Mouse (Mus musculus): ENCODE data around the gene E330017A01Rik.
A peak's percentile ranks its signal among the peaks of the same experiment; 100 is the strongest.
"Not testable (repeated sequence)": the region's sequence is repeated elsewhere in the genome, so short reads cannot be mapped to it uniquely, and the experiment has no call there.

Gene E330017A01Rik

DNA sequence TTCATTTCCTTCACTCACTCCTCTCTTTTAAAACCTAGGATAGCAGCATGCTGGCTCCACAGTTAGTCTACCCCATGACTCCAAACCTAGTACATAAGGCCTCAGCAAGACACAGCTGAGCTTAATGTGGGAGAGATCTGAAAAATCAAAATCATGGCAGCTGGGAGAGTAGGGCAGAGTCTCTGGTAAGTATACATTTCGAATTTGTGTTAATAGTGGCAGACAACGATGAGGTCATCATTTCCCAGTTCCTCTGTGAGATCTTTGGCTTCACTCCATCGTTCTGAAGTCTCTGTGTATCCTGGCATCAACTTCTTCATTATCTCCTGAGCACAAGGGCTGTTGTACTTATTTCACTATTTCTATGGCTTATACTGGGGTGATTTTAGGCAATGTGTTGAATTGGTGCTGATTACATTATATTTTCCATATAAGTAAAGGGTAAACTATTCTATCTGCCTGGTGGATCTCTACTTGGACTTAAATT is at the start of gene E330017A01Rik:
E330017A01Rik (minus strand) TSS at position 51 of the 487 bp plus-strand sequence.
- DNase-seq (ENCODE audit: low spot score in 2 of 2): no peak

DNA sequence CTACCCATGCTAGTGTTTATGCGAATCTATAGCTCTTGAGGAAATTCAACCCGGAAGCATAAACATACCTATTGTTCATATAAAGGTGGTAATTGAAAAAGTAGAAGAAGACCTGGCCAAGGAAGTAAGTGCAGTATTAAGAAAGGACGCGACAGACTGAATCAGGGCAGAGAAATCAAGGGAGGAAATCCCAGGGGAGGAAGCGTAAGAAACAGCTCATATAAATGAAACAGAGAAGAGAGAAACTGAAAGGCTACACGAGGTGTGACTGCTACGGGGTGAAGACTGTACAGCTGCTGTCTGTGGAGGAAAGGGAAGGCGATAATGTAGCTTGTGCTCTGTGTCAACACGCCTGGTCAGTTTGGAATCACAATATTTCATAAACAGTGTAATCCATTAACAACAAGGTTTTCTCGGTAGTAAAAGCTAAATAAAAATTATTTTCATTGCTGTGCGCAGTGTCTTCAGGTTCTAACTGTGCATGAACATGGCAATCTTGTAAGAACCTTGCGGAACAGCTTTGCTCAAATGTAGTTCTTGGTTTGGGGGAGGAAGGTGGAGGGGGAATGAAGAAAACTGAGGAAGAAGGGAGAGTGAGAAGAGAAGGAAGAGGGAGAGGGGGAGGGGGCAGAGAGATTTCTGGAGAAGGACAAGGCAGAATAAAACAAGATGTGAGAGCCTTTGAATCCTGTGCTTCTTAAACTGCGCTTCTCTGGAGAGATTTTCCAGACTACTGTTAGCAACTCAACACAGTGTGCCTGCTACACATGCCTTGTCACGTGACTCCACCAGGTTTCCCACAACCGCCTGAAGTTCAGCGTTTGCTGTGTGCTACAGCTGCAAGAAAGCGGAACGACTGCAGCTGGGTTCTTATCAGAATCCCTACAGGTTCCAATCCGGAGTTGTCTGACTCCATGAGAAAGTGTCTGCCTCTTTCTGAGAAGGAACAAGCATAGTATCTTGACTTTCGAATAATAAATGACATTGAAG is 47.3 kb upstream of the E330017A01Rik start:
- DNase-seq (ENCODE audit: low spot score in 2 of 2): no peak

DNA sequence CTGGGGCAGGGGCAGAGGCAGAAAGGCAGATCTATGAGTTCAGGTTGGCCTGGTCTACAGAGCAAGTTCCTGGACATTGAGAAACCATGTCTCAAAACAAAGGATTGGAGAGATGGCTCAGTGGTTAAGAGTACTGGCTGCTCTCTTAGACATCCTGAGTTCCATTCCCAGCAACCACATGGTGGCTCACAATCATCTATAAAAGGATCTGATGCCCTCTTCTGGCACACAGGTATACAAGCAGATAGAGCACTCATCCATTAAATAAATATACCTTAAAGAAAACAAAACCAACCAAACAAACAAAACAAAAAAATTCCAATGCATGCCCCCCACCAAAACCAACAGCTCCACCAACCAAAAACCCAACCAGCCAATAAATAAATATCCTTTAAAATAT is 46.0 kb upstream of the E330017A01Rik start:
- DNase-seq (ENCODE audit: low spot score in 2 of 2): no peak

DNA sequence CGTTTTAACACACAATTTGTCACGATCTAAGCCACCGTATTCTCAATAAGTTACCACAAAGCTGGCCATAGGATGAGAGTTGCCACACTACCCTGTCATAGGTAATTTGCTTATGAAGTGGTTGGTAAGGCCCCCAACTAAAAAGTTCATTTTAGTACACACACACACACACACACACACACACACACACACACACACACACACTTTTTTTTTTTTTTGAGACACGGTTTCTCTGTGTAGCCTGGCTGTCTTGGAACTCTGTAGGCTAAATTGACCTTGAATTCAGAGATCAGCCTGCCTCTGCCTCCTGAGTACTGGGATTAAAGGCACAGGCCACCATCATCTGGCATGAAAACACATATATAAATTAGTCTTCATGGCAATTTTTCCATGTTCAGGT is 45.4 kb upstream of the E330017A01Rik start:
- DNase-seq (ENCODE audit: low spot score in 2 of 2): no peak

DNA sequence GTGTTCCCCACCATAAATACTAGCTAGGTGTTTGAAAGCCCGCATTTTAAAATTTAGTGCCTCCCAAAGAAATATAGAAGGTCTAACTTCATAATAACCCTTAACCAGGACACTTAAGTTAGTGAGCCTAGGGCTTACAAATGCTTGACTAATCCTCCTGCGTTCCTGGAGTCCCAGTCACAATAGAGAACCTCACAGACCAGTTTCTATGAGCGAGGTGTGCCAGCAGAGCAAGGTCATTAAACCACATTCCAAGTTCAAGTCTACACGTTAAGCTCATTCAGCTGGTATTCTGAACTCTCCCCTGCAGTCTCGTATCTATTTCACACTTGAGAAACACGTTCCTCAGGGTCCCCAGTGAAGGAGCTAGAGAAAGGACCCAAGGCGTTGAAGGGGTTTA is 44.3 kb upstream of the E330017A01Rik start:
- DNase-seq (ENCODE audit: low spot score in 2 of 2): no peak

DNA sequence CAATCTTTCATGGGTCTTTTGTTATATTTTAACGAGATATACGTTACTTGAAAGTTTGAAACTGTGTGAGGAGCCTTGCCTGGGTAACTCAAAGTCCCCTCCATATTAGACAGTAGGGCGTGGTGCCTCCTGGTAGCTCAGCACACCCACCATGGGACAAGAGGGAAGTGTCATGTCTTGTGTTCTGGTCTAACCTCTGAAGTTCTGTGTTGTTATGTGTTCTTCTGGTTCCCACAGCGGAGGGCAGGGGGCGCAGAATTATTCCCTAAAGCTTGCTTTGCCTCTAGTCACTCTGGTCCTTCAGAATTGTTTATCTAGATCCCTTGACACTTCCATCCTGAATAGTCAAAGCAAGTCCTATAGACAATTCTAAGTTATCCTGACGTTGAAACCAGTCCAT is 43.5 kb upstream of the E330017A01Rik start:
- DNase-seq (ENCODE audit: low spot score in 2 of 2): no peak

DNA sequence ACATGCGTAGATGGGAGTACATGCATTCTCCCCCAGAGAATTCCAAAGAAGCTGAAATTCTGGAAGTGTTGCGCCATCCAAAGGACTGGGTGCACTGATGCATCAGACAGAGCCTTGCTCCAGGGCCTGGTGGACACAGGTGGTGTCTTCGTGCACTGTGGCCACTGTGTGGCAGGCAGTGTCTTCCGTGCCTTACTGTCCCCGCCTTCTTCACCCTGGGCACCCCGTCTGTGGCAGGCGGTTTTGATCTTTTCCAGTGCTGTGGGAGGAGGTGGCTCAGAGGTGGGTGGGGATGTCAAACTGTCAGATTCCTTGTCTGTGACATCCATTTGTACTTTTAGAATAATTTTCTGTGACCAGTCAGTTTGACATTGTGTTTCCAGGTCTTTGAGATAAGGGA is 40.1 kb upstream of the E330017A01Rik start:
- DNase-seq (ENCODE audit: low spot score in 2 of 2): no peak

DNA sequence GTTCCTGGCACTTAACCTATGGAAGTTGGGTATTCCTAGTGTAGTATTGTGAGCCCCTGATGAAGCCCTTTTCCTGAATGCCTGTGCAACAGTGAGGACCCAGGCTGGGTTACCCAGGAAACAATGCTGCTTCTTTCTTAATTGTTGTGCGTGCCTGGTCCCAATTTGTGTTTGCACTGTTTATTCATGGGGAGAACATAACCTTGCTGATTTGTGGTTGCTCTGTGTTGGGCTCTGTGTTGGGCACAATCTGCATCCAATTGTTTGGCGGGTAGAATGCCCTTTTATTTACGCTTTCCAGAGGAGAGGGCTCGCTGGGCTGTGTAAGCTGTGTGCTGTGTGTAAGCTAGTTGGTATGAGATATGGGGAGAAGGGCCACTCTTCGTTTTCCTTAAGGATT is 39.0 kb upstream of the E330017A01Rik start:
- DNase-seq (ENCODE audit: low spot score in 2 of 2): no peak

DNA sequence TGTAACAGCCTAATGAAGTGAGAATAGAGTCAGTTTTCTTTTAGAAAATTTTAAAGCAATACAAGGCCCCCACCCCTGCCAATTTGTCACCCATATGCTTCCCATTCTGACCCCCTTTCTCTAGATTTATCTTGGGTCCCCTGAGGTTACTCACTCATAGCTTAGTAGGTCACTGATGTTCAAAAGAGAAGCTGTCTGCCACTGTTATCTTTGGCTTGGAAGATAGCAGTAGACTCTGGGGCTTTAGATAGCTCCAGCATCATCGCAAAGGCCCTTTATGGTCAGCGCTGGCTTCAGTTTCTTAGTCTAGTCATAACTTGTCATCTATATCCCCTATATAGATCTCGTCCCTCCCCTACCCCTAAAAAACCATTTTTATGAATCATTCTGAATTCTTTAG is 38.1 kb upstream of the E330017A01Rik start:
- DNase-seq (ENCODE audit: low spot score in 2 of 2): no peak

DNA sequence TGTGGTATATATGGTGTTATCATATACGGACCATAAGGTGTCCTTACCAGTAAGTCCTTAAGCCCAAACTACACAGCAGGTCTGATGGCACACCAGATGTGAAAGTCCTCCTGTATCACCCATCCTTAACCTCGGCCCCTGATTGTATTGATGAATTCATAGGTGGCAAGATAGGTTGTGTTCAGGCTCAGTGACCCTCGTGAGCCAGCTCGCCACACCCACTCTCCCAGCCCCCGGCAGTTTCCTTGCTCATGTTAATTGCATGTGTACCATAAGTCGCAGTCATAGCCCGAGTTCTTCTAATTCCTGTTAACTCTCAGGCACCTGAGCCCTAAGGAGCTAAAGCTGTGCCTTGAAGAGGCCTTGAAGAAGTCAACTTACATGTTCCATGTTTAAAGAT is 37.6 kb upstream of the E330017A01Rik start:
- DNase-seq (ENCODE audit: low spot score in 2 of 2): no peak

DNA sequence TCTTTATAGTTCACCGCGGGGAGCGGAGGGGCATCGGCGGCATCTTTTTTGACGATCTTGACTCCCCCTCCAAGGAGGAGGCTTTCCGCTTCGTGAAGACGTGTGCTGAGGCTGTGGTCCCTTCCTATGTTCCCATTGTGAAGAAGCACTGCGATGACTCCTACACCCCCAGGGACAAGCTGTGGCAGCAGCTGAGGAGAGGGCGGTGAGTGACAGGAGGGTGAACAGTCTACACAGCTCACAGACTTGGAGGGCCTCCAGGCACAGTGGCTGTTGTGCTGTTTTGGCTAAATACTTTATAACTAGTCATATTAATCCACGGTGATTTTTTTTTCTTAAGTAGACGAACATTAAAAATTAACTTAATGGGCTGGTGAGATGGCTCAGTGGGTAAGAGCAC is 36.7 kb upstream of the E330017A01Rik start:
- no peak for DNase-seq (ENCODE audit: low spot score in 2 of 2)

DNA sequence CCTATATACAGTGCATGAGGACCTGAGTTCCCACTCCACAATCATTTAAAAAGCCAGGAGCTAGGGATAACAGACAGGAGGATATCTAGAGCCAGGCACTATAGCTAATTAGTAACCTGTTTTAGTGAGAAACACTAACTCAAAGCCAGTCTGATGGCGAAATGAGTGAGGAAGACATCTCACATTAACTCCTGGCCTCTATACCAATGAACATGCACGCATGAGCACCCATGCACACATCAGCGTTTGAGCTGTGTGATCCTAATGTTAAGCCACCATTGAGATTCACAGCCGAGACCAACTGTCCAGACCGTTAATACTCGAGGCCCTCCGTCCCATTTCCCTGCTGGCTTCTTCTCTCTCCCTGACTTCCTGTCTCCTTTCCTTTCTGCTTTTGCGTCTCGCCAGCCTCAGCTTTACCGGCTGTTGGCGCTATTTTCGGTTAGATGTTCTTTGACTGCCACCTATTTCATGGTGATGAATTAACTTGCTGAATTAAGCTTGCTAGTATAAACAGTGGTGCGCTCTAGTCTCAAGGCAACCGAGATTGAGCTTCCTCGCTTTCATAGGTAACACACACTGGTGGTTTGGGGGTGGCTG is 35.4 kb upstream of the E330017A01Rik start:
- no peak for DNase-seq (ENCODE audit: low spot score in 2 of 2)

DNA sequence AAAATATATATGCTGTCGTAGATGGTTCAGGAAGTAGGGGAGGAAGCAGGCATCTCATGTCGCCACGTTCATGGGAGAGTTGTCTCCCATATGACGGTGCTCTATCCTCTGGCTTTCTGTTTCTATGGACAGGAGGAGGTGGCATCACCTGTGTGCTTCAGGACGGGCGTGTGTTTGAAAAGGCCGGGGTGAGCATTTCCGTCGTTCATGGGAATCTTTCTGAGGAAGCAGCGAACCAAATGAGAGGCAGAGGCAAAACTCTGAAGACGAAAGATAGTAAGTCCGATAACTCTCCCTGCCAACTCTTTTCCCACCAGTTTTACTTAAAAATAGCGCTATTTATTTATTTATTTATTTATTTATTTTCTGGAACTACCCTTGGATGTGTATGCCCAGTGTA is 33.9 kb upstream of the E330017A01Rik start:
- DNase-seq (ENCODE audit: low spot score in 2 of 2): no peak

DNA sequence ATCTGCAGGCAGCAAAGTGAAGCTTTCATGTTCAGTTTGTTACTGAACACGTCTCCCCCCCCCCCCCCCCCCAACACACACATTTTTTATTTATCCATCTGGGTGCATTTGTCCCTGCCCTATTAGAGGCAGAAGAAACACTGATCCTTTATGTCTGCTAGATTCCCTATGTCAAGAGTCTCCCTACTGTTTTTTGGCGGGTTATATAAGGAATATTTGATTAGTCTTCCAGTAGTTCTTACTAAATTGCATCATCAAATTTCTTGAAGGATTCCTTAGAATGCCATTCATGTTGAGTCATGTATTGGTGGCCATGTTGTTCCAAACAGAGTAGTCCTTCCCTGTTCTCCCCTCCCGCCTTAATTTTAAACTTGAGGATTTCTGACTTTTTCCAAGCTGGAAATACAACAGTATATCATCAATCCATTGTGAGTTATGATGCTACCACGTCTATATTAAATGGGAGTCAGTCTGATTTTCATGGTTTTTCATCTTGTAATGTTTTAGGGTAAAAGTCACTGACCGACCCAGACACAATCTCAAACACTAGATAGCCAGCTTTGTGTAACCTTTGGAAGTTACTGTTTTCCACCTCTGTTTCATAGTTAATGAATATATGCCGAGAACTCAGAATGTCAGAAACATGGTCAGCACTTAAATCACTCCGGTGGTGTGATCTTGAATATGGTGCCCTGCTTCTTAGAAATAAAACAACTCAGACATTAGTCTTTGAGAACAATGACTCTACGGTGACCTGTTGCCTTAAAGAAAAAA is 32.9 kb upstream of the E330017A01Rik start:
- no peak for DNase-seq (ENCODE audit: low spot score in 2 of 2)

DNA sequence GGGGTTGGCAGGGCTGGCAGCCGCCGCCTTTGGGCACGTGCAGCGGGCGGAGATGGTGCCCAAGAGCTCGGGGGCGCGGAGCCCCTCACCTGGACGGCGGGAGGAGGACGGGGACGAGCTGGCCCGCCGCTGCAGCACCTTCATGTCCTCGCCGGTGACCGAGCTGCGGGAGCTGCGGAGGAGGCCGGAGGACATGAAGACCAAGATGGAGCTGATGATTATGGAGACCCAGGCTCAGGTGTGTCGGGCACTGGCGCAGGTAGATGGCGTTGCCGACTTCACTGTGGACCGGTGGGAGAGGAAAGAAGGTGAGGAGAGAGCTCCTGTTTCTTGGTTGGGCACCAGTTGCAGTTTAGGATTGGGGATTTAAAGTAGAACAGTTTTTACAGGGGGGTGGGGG is 32.1 kb upstream of the E330017A01Rik start:
- no peak for DNase-seq (ENCODE audit: low spot score in 2 of 2)

DNA sequence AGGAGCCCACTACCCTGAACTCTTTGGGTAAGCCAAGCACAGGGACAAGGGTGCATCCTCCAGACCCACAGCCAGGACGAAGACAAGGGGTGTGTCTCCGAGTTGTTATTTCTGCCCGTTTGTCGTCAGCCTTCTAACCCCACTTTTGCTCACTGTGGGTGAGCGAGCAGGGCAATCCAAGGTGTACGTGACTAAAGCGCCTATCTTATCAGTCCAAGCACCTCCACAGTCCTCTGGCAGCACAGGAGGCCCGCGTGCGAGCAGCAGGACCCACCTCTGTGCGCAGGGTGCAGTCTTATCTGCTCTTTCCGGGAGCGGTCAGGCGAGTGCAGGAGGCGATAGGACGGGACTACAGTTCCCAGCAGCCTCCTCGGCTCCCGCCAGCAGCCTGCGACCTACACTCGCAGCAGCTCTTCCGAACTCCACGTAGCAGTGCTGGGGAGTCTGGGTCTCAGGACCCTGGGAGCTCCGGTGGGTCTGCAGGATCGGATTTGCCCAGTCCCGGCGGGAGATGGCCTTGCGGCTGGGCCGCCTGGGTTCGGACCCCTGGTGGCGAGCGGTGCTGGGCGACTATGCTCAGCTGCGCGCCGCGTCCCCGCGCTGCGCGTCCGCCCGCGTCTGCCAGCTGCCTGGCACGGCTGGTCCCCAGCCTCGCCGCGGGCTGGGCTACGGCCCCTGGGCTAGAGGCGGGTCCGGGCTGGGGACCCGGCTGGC is 31.5 kb upstream of the E330017A01Rik start, which contains the start of gene Cpox:
Cpox (plus strand) TSS at position 376 of the 714 bp plus-strand sequence.
- peak; percentile 61 to 81 for DNase-seq (ENCODE audit: low spot score in 2 of 2)

DNA sequence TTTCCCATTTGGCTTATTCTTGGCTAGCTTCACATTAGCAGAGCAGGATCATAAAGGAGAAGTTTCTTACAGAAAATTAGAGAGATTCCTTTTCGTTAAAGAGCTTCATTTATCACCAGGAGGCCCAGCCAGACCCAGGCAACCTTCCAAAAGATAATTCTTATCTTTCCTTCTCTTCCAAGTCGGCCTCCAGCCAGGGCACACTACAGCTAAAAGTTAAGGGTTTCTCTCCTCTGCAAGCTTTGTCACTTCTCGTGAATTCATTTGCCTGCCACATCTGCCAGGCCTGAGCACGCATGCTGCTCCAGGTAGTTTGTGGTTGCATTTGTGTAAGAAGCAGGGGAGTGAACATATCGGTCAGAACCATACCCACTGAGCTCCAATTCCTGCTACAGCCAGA is 30.7 kb upstream of the E330017A01Rik start:
- DNase-seq (ENCODE audit: low spot score in 2 of 2): no peak

DNA sequence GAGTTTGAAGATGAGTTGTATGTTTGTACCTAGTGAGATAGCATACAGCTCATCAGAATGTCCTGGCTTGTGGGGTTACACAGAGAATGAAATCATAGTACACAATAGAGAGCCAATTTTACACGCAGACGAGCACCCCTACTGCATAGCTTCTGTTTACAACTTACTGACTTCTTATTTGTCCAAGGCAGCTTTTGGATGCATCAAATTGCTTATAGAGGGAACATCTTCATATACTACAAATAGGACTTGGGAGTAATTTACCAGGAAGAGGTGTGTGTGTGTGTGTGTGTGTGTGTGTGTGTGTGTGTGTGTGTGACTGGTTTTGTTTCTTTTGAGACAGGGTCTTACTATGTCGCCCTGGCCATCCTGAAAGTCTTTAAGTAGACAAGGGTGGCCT is 30.0 kb upstream of the E330017A01Rik start:
- no peak for DNase-seq (ENCODE audit: low spot score in 2 of 2)

DNA sequence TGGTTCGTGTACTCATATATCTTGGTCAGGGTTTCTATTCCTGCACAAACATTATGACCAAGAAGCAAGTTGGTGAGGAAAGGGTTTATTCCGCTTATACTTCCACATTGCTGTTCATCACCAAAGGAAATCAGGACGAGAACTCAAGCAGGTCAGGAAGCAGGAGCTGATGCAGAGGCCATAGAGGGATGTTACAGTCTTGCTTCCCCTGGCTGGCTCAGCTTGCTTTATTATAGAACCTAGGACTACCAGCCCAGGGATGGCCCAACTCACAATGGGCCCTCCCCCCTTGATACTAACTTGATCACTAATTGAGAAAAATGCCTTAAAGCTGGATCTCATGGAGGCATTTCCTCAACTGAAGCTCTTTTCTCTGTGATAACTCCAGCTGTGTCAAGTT is 28.1 kb upstream of the E330017A01Rik start:
- DNase-seq (ENCODE audit: low spot score in 2 of 2): not testable (repeated sequence)

DNA sequence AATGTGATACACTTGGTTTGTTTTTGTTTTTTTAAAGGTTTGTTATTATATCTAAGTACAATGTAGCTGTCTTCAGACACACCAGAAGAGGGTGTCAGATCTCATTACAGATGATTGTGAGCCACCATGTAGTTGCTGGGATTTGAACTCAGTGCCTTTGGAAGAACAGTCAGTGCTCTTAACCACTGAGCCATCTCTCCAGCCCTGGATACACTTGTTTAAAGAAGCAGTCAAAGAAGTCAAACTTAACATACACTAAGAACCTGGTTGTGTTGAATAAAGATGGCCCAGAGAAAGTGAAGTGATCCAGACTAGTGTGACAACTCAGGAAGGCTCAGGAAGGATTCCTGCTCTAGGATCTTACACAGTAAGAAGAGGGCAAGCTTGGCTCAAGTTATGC is 26.6 kb upstream of the E330017A01Rik start:
- not testable (repeated sequence) for DNase-seq (ENCODE audit: low spot score in 2 of 2)

DNA sequence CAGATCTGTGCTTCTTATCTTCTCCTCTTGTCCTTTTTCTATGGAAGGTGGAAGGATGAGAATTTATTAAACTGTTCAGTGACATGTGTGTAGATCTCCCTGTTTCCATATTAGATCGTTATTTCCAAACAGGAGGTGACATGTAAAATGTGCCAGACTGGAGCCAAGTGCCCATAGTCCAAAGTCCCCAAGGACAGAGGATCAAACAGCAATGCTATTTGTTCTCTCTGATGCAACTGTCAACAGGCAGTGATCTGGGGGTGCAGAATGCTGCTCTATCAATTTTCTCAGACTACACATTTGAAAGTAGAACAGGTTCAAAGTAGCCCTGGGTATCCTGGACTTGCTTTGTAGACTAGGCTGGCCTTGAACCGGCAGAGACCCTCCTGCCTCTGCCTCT is 25.3 kb upstream of the E330017A01Rik start:
- DNase-seq (ENCODE audit: low spot score in 2 of 2): no peak
